In the genomic region with DNA sequence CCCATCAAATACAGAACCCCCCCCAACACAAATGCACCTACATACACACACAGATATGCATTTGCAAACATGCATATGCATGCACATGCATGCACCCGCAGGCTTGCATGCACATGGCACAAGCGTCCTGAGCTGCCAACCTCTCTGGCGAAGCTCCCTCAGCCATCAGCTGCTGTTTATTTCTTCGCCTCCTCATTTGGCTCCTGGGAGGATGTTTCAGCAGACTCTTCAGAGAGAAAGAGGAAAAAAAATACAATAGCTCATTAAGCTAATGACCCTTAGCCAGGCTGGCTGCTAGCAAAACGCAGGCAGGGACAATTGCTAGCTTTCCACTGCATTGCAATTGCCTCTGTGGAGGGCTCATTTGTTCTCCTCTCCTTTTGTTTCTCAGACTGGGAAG, we compare ENCODE assay signal across 13 mouse cellular contexts.
DNase-seq lines count a peak whose midpoint lies in the region; TF ChIP-seq lines count a peak whose summit lies in the region.
"Had no signal": no experiment of that assay in that cellular context is flagged by ENCODE, and none has a peak within 500 bp of the region (broad histone marks: within the 10 kb centered on the region; RNA-seq: fewer than 3 reads in every experiment).

No protein-coding gene starts in this region.

- intact Hi-C loops in heart, adult 2 months (cut with DNase I) = no loop called here

- TF ChIP-seq CTCF in brain, embryonic 14.5 days (IDR thresholded peaks at IDR 0.05; ENCODE audit: borderline replicate concordance, extremely low read depth, insufficient read depth, insufficient read length) = no peak
- TF ChIP-seq CTCF in heart, adult 2 months (IDR thresholded peaks at IDR 0.05) = no peak

- no peaks in the 10 kb centered on the region for H3K79me2 ChIP-seq in heart, adult 2 months (replicated peaks; ENCODE audit: control insufficient read depth, insufficient read depth, low read length)

- H3K27ac ChIP-seq in heart, adult 2 months = no peak overlapping the region
- H3K27ac ChIP-seq: heart, embryonic 15.5 days; limb, embryonic 13.5 days; stomach, postnatal 0 days had no signal

- no peak for TF ChIP-seq EP300 in heart, adult 2 months (IDR thresholded peaks at IDR 0.05; ENCODE audit: insufficient read depth, low read depth, low read length)

- H3K4me3 ChIP-seq in heart, adult 2 months = no peak overlapping the region
- H3K4me3 ChIP-seq: heart, embryonic 15.5 days; limb, embryonic 13.5 days had no signal

- no peak overlapping the region for H3K9ac ChIP-seq in heart, adult 2 months (ENCODE audit: low read depth, low read length)
- H3K9ac ChIP-seq: heart, embryonic 15.5 days; limb, embryonic 13.5 days had no signal

- H3K4me1 ChIP-seq in heart, adult 2 months (ENCODE audit: control insufficient read depth, insufficient read depth, low read length) = no peaks in the 10 kb centered on the region
- H3K4me1 ChIP-seq: heart, embryonic 15.5 days; limb, embryonic 13.5 days had no signal

- no peaks in the 10 kb centered on the region for H3K36me3 ChIP-seq in heart, adult 2 months (ENCODE audit: control insufficient read depth, insufficient read depth, low read length)
- H3K36me3 ChIP-seq: heart, embryonic 15.5 days; limb, embryonic 13.5 days had no signal

- no peak for TF ChIP-seq POLR2A in brain, embryonic 14.5 days (IDR thresholded peaks at IDR 0.05; ENCODE audit: borderline replicate concordance, extremely low read depth, insufficient read depth, insufficient read length, poor library complexity, severe bottlenecking)
- TF ChIP-seq POLR2A in heart, adult 2 months (IDR thresholded peaks at IDR 0.05; ENCODE audit: insufficient read depth, low read depth, low read length) = no peak

- H3K27me3 ChIP-seq in heart, adult 2 months (ENCODE audit: control insufficient read depth, insufficient read depth, low read length) = no peaks in the 10 kb centered on the region; the same call in 1 of the 2 replicates
- H3K27me3 ChIP-seq: CH12.LX; heart, embryonic 15.5 days; limb, embryonic 13.5 days had no signal

- 61% methylated on average over 5 of the region's 5 CpGs for WGBS in heart, adult 2 months

- DNase-seq in layer of hippocampus, adult 11-12 months (ENCODE audit: low spot score) = peak; percentile 37
- no peak for DNase-seq in layer of hippocampus, adult 9-10 months (ENCODE audit: low spot score)
- peak; percentile 86 for DNase-seq in brain, embryonic 14.5 days (ENCODE audit: low read depth)
- peak; percentile 6 for DNase-seq in gonadal fat pad, adult 2 months (ENCODE audit: low read depth)
- DNase-seq in lung, postnatal 14 days = peak; percentile 8
- no peak for DNase-seq in liver
- no peak for DNase-seq in heart, adult 2 months
- DNase-seq: kidney, adult 8-10 months; right cerebral cortex, postnatal 4 days had no signal

Comparison
In these comparisons a context has a peak if more than half of its experiments do, and no peak if none do; other contexts are left out.
1. DNase-seq: peak in layer of hippocampus, adult 11-12 months (single experiment), brain, embryonic 14.5 days (single experiment), gonadal fat pad, adult 2 months (single experiment) and lung, postnatal 14 days (single experiment); none in layer of hippocampus, adult 9-10 months (single experiment), liver (single experiment) and heart, adult 2 months (0 of 2).